Mouse (Mus musculus) testis, adult 10 weeks (tissue): ENCODE results near the gene Ergic3. TPM values are rescaled to one million over a fixed set of nuclear protein-coding genes. Genes with fewer than 3 reads are reported as not detected.

Experiments used
- polyA plus RNA-seq: library from polyadenylated mRNA; stranded (reverse); fragments of 350-450 nt; fragmentation: Illumina TruSeq; extraction: RNeasy Lipid Tissue Mini Kit (QIAGEN cat#74804); gene quantifications from one replicate; pipeline ENCODE4 v1.2.3, GENCODE M21; 2014; ENCODE audit warnings: low read depth, low replicate concordance

Ergic3 gene
- 35.8 TPM for polyA plus RNA-seq

GRCm38 (mm10) chr2:156007888-156008532, at the start of gene Ergic3, which contains the start of gene 6430550D23Rik:
TSS of gene Ergic3 (plus strand) at chr2:156008045.
TSS of gene 6430550D23Rik (minus strand) at chr2:156007977.

DNA sequence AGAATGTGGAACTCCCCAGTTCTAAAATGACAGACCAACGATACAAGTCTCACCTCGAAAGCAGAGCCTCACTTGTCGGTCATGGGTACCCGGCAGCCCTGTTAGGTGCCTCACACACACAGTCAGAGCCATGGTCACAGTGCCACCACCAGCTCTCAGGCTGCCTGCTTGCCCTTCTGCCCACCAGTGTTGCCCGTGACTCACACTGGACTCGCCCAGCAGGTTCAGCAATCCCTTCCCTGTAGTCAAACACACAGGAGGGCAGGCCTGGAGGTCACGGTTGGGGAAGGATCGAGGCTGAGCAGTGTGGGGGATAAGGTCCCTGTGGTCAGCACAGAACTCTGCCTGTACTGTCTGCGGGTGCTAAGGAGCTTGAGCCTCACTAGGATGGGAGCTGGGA, 45.0 kb downstream of the Ergic3 start, which contains the start of gene Fer1l4:
Gene Fer1l4, minus strand, starts transcription at position 132 of the 400 bp plus-strand sequence.

DNA sequence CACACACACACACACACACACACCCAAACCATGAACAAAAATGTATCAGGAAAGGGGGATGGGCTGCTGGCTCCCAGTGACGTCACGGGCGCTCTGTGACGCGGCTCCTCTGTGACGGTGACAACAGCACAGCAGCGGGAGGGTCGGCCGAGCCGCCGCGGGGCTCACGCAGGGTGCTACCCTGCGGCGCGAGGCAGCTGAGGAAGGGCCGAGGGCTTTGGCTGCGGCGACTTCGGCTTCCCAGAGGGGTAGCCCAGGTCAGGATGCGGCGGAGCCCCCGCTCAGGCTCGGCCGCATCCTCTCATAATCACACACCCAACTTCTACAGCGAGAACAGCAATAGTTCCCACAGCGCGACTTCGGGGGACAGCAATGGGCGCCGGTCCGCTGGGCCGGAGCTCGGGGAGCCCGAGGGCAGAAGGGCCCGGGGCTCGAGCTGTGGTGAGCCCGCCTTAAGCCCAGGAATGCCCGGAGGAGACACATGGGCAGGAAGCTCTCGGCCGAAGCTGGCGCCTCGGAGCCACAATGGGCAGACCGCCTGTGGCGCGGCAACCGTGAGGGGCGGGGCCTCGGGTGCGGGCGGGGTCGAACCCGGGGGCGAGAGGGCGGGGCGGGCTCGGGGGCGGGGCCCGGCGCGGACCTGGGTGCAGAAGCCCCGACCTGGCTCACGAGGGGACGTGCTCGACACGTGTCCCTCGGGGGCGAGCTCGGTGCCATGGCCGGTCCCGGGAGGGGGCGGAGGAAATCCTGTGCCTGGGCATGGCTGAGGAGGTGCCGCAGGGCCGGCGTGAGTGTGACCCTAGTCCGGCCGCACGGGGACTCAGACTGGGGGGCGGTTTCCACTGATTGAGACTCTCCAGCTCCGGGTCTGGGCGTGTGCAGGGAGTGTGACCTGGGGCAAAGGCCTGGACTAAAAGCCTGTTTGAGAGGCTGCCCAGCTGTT, 57.5 kb downstream of the Ergic3 start, which contains the start of gene Spag4:
Gene Spag4, plus strand, starts transcription at position 77 of the 943 bp plus-strand sequence.

Other genes with a start within 250 kb of the Ergic3 start
- gene Mmp24, start 232.7 kb upstream of the Ergic3 start, polyA plus RNA-seq, result 0.14 TPM
- 4.8 TPM for gene BC029722, start 188.6 kb upstream of the Ergic3 start, polyA plus RNA-seq
- gene Eif6, start 181.1 kb upstream of the Ergic3 start, polyA plus RNA-seq, result 6.4 TPM
- not detected for gene Fam83c, start 173.2 kb upstream of the Ergic3 start, polyA plus RNA-seq
- gene Uqcc1, start 77.7 kb upstream of the Ergic3 start, polyA plus RNA-seq, result 71.1 TPM
- gene Gm15557, start 67.3 kb upstream of the Ergic3 start, polyA plus RNA-seq, result not detected
- gene Gdf5, start 62.7 kb upstream of the Ergic3 start, polyA plus RNA-seq, result not detected
- 1.7 TPM for gene Cep250, start 51.6 kb upstream of the Ergic3 start, polyA plus RNA-seq
- gene 6430550D23Rik, start 68 bp upstream of the Ergic3 start, polyA plus RNA-seq, result 12.2 TPM
- gene Fer1l4, start 44.9 kb downstream of the Ergic3 start, polyA plus RNA-seq, result 0.14 TPM
- gene Spag4, start 57.1 kb downstream of the Ergic3 start, polyA plus RNA-seq, result 16.1 TPM
- gene Cpne1, start 103.9 kb downstream of the Ergic3 start, polyA plus RNA-seq, result 11.2 TPM
- 17.9 TPM for gene Rbm12, start 103.9 kb downstream of the Ergic3 start, polyA plus RNA-seq
- 7.8 TPM for gene Gm28036, start 119.0 kb downstream of the Ergic3 start, polyA plus RNA-seq
- gene Romo1, start 136.0 kb downstream of the Ergic3 start, polyA plus RNA-seq, result 2.8 TPM
- gene Nfs1, start 136.1 kb downstream of the Ergic3 start, polyA plus RNA-seq, result 35.2 TPM
- gene Rbm39, start 172.2 kb downstream of the Ergic3 start, polyA plus RNA-seq, result 296 TPM
- gene Phf20, start 188.4 kb downstream of the Ergic3 start, polyA plus RNA-seq, result 37.5 TPM